Mouse (Mus musculus) hindbrain, embryonic 16.5 days (tissue): ENCODE measurements around the gene Ppp1r2. TPM values are rescaled to one million over a fixed set of nuclear protein-coding genes. Genes with fewer than 3 reads are reported as not detected.
A peak's percentile ranks its signal among the peaks of the same experiment; 100 is the strongest.

Source experiments
- ATAC-seq: fragments of 200-750 bp; cut with Nextera tagmentation; 2 replicates; pipeline ENCODE4 v1.8.0; 2017; ENCODE audit warnings: moderate TSS enrichment, moderate library complexity
- H3K27ac ChIP-seq: fragments of 300-500 bp; sonication (generic); 2 replicates; pipeline ENCODE4 v1.5.1; 2014; ENCODE audit warnings: low read depth, mild to moderate bottlenecking, control low read depth, low read length, moderate library complexity
- H3K27me3 ChIP-seq: fragments of 300-500 bp; sonication (generic); replicated peaks from 2 replicates; pipeline ENCODE4 v1.6.1; 2014; ENCODE audit warnings: low read length; ENCODE audit not compliant: control insufficient read depth, insufficient read depth
- H3K36me3 ChIP-seq: fragments of 300-500 bp; sonication (generic); 2 replicates; pipeline ENCODE4 v1.6.1; 2014; ENCODE audit warnings: mild to moderate bottlenecking, low read length, moderate library complexity, mixed read lengths; ENCODE audit not compliant: control insufficient read depth, insufficient read depth
- H3K4me1 ChIP-seq: fragments of 300-500 bp; sonication (generic); 2 replicates; pipeline ENCODE4 v1.6.1; 2014; ENCODE audit warnings: low read depth, low read length; ENCODE audit not compliant: control insufficient read depth, insufficient read depth
- H3K4me2 ChIP-seq: fragments of 300-500 bp; sonication (generic); 2 replicates; pipeline ENCODE4 v1.6.1; 2014; ENCODE audit warnings: mild to moderate bottlenecking, low read length, control low read depth, moderate library complexity
- H3K4me3 ChIP-seq: fragments of 300-500 bp; sonication (generic); 2 replicates; pipeline ENCODE4 v1.5.1; 2014; ENCODE audit warnings: mild to moderate bottlenecking, low read length, control low read depth, moderate library complexity
- H3K9ac ChIP-seq: fragments of 300-500 bp; sonication (generic); 2 replicates; pipeline ENCODE4 v1.6.1; 2014; ENCODE audit warnings: low read depth, mild to moderate bottlenecking, control low read depth, low read length, moderate library complexity
- H3K9me3 ChIP-seq: fragments of 300-500 bp; sonication (generic); 2 replicates; pipeline ENCODE4 v1.6.1; 2014; ENCODE audit warnings: mild to moderate bottlenecking, low read length, moderate library complexity; ENCODE audit not compliant: control insufficient read depth
- WGBS: fragments of 180-500 bp; shearing (Covaris S2); extraction: QIAGEN DNeasy Blood & Tissue Kit; methylation state at CpG from one replicate; pipeline ENCODE4 v1.1.7; 2014; 5-methylcytosine and 5-hydroxymethylcytosine counted together
- polyA plus RNA-seq: library from polyadenylated mRNA; unstranded; fragments of >200 nt; fragmentation: Nextera tagmentation; extraction: Ambion mirVana; gene quantifications from 2 replicates; pipeline ENCODE4 v1.2.1, GENCODE M21; 2015

Ppp1r2 gene
- polyA plus RNA-seq, 1 experiment from 2014 or later: 95.0 TPM

DNA sequence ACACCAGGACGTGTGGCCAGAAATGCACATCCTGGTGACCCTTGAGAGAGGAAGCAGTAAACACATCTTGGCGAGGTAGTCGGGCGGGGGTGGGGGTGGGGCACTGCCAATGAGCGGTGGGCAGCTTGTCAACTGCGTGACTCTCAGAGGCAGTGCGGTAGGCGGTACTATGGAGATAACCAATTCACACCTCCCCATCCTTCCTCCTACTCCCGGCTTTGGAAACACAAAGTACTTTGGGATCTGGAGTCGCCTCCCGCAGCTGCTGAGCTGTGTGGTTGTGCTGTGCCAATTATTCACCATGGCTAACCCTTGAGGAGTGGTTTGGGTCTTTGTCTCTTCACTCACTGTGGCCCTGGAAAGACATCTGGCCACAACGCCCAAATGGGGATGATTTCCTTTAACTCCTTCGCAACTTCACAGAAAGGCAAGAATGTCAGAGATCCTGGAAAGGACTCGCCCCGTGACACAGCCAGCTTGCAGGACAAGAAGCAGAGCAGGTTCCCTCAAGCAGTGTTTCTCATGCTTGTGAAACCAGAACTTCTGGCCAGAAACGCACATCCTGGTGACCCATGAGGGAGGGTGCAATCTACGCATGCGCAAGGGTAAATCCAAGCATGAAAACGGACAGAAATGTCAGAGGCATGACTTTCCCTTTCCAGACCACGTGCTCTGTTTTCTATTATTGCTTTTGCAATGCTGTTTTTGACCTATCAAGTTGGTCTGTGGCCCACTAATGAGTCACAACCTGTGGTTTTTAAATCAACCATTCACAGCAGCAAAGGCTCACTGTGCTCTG is 41.3 kb downstream of the Ppp1r2 start:
- Histone ChIP-seq H3K4me2 (peak overlapping the region; percentile 42), H3K27me3 (no peaks in the 10 kb centered on the region), H3K4me3 (peak overlapping the region; percentile 16), H3K4me1 (peaks cover 4% of the 10 kb centered on the region), H3K27ac (no peak overlapping the region; the same call in 1 of the 2 replicates), H3K9me3 (no peaks in the 10 kb centered on the region), H3K36me3 (no peaks in the 10 kb centered on the region), H3K9ac (no peak overlapping the region)
- no peak for ATAC-seq
- WGBS: 27% methylated on average over 20 of the region's 20 CpGs

- Histone ChIP-seq H3K36me3 (no peaks in the 10 kb centered on the region), H3K9me3 (no peaks in the 10 kb centered on the region), H3K9ac (no peak overlapping the region), H3K4me3 (peak overlapping the region; percentile 16), H3K4me2 (peak overlapping the region; percentile 42), H3K27ac (no peak overlapping the region), H3K4me1 (peaks cover 4% of the 10 kb centered on the region), H3K27me3 (no peaks in the 10 kb centered on the region)
- no peak for ATAC-seq
- WGBS: 43% methylated on average over 4 of the region's 4 CpGs
These were observed 41.9 kb downstream of the Ppp1r2 start for GRCm38 (mm10) chr16:31233167-31233498.

- WGBS: 80% methylated on average over 5 of the region's 5 CpGs
These were observed 42.4 kb downstream of the Ppp1r2 start for GRCm38 (mm10) chr16:31232491-31233166.

DNA sequence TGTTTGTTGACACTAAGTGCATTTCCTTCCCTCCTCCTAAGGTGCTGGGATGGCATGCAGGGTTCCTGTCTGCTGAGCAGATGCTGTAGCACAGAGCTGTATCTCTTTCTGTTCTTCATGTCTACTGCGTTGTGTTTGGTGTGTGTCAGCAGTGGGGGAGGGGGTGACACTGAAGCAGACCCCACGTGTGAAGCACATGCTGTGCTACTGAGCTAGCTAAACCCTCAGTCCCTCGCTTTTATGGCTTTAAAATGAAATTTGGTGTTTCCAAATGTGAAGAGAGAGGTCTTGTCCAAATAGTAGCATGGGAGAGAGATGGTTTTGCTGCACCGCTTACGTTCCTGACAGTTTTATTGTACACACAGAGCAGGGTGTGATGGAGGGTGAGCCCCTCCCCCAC is 43.5 kb downstream of the Ppp1r2 start:
- no peak overlapping the region for H3K27ac ChIP-seq
- no peak overlapping the region for H3K4me2 ChIP-seq
- no peaks in the 10 kb centered on the region for H3K9me3 ChIP-seq
- H3K27me3 ChIP-seq: no peaks in the 10 kb centered on the region
- ATAC-seq: no peak
- 80% methylated on average over 5 of the region's 5 CpGs for WGBS
- no peaks in the 10 kb centered on the region for H3K36me3 ChIP-seq
- no peak overlapping the region for H3K4me3 ChIP-seq
- peaks cover 4% of the 10 kb centered on the region for H3K4me1 ChIP-seq
- no peak overlapping the region for H3K9ac ChIP-seq

More at GRCm38 (mm10) chr16:31232491-31233166, 42.4 kb downstream of the Ppp1r2 start:
- Histone ChIP-seq H3K4me1 (peaks cover 4% of the 10 kb centered on the region), H3K4me3 (no peak overlapping the region), H3K27ac (no peak overlapping the region), H3K9ac (no peak overlapping the region), H3K36me3 (no peaks in the 10 kb centered on the region), H3K9me3 (no peaks in the 10 kb centered on the region), H3K4me2 (no peak overlapping the region), H3K27me3 (no peaks in the 10 kb centered on the region)
- ATAC-seq: no peak

DNA sequence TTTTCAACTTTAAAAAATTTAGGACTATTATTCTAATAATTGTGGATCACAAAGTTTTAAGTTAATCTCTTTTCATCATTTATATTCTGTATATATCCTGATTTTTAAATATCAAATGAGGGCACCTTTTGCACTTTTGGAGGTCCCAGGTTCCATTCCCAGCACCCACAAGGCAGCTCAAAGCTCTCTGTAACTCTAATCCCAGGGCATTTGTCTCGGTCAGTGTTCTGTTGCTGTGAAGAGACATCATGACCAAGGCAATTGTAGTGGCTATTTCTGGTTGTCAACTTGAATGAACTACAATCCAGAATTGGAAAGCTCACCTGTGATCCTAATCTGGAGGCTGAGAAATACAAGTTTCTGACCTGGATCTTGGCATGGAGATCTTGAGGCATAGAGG is 47.3 kb downstream of the Ppp1r2 start:
- Histone ChIP-seq H3K36me3 (no peaks in the 10 kb centered on the region), H3K27me3 (no peaks in the 10 kb centered on the region), H3K9ac (no peak overlapping the region), H3K27ac (no peak overlapping the region), H3K4me3 (no peak overlapping the region), H3K4me1 (no peaks in the 10 kb centered on the region), H3K4me2 (no peak overlapping the region), H3K9me3 (no peaks in the 10 kb centered on the region)
- 93% methylated on average over 1 of the region's 1 CpGs for WGBS
- ATAC-seq: no peak

GRCm38 (mm10) chr16:31215271-31215670 is 59.8 kb downstream of the Ppp1r2 start:
- H3K9me3 ChIP-seq: no peaks in the 10 kb centered on the region
- no peaks in the 10 kb centered on the region for H3K27me3 ChIP-seq
- no peak for ATAC-seq
- H3K27ac ChIP-seq: no peak overlapping the region
- no peak overlapping the region for H3K9ac ChIP-seq
- 94% methylated on average over 4 of the region's 4 CpGs for WGBS
- H3K4me1 ChIP-seq: no peaks in the 10 kb centered on the region
- H3K4me3 ChIP-seq: no peak overlapping the region
- no peak overlapping the region for H3K4me2 ChIP-seq
- H3K36me3 ChIP-seq: no peaks in the 10 kb centered on the region

DNA sequence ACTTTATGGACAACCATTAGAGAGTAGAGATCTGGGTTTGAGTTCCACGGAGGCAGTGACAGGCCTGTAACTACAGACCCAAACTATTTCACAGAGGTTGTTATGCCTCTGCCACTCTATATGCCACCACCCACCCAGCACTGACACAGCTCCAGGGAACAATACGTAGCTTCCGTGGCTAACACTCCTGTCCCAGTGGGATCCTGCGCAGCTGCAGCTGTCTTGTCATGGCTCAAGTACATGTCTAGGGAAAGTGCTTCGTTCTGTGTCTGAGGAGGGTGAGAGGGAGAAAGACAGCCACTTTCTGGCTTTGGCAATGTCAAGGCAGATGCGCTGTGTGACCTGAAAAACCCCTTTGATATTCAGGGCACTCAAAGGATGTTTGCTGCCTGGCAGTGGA is 61.6 kb downstream of the Ppp1r2 start:
- H3K4me1 ChIP-seq: no peaks in the 10 kb centered on the region
- no peak overlapping the region for H3K4me2 ChIP-seq
- ATAC-seq: no peak
- H3K9me3 ChIP-seq: no peaks in the 10 kb centered on the region
- H3K4me3 ChIP-seq: no peak overlapping the region
- no peak overlapping the region for H3K27ac ChIP-seq
- 82% methylated on average over 6 of the region's 6 CpGs for WGBS
- H3K36me3 ChIP-seq: no peaks in the 10 kb centered on the region
- no peaks in the 10 kb centered on the region for H3K27me3 ChIP-seq
- no peak overlapping the region for H3K9ac ChIP-seq

DNA sequence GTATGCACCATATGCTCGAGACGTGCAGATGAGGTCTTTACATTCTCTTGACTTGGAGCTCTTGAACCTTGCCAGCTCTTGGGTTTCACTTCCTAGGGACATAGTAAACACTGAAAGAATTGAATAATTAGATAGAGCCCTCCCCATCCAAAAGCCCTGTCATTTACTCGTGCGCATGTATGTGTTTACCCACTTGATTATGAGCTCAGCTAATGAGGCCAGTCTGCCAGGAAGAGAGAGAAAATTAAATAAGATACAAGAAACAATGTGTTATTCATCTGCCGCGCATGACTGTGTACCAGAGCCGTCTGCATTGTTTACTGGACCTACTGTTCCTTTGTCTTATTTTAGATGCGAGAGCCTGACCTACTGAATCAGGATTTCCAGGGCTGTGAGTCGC is 63.6 kb downstream of the Ppp1r2 start:
- no peaks in the 10 kb centered on the region for H3K4me1 ChIP-seq
- ATAC-seq: no peak
- H3K9ac ChIP-seq: no peak overlapping the region
- no peak overlapping the region for H3K4me2 ChIP-seq
- no peaks in the 10 kb centered on the region for H3K9me3 ChIP-seq
- no peak overlapping the region for H3K4me3 ChIP-seq
- H3K36me3 ChIP-seq: no peaks in the 10 kb centered on the region
- H3K27me3 ChIP-seq: no peaks in the 10 kb centered on the region
- no peak overlapping the region for H3K27ac ChIP-seq
- 62% methylated on average over 9 of the region's 9 CpGs for WGBS

DNA sequence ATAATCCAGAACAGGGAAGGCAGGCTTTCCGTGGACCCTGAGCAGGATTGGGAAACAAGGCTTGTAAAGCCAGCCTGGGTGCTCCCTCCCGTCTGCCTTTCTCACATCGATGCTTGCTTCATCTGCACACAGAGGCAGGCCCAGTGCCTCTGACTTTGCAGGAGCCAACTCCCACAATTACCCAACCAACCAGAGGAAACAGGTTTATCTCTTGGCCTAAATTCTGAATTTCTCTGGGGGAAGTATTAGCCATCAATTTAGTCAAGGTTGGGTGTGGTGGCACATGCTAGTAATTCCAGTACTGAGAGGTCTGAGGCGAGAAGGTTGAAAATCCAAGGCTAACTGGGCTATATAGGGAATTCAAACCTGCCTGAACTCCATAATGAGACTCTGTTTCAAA is 64.6 kb downstream of the Ppp1r2 start:
- Histone ChIP-seq H3K36me3 (no peaks in the 10 kb centered on the region), H3K4me1 (no peaks in the 10 kb centered on the region)

More for the DNA sequence above, 64.6 kb downstream of the Ppp1r2 start:
- H3K9ac ChIP-seq: no peak overlapping the region
- H3K4me2 ChIP-seq: no peak overlapping the region
- 82% methylated on average over 4 of the region's 4 CpGs for WGBS
- H3K4me3 ChIP-seq: no peak overlapping the region
- ATAC-seq: no peak
- H3K27me3 ChIP-seq: no peaks in the 10 kb centered on the region
- no peak overlapping the region for H3K27ac ChIP-seq
- H3K9me3 ChIP-seq: no peaks in the 10 kb centered on the region
